Mouse (Mus musculus) testis, adult 2 months (tissue): Measurements from ENCODE around the gene Ppp1r12c.
"Not testable (repeated sequence)": the region's sequence is repeated elsewhere in the genome, so short reads cannot be mapped to it uniquely, and the experiment has no call there.

Experiments
- CTCF ChIP-seq: fragments of 200-500 bp; IDR thresholded peaks from 2 replicates; pipeline ENCODE4 v1.5.1; 2012; ENCODE audit warnings: low read depth, mild to moderate bottlenecking, inconsistent platforms, low read length, moderate library complexity; ENCODE audit not compliant: control insufficient read depth, insufficient read depth, insufficient replicate concordance
- POLR2A ChIP-seq: fragments of 200-500 bp; IDR thresholded peaks from 2 replicates; pipeline ENCODE4 v1.6.1; 2012; ENCODE audit warnings: low read depth, mild to moderate bottlenecking, inconsistent platforms, low read length, moderate library complexity; ENCODE audit not compliant: control insufficient read depth

DNA sequence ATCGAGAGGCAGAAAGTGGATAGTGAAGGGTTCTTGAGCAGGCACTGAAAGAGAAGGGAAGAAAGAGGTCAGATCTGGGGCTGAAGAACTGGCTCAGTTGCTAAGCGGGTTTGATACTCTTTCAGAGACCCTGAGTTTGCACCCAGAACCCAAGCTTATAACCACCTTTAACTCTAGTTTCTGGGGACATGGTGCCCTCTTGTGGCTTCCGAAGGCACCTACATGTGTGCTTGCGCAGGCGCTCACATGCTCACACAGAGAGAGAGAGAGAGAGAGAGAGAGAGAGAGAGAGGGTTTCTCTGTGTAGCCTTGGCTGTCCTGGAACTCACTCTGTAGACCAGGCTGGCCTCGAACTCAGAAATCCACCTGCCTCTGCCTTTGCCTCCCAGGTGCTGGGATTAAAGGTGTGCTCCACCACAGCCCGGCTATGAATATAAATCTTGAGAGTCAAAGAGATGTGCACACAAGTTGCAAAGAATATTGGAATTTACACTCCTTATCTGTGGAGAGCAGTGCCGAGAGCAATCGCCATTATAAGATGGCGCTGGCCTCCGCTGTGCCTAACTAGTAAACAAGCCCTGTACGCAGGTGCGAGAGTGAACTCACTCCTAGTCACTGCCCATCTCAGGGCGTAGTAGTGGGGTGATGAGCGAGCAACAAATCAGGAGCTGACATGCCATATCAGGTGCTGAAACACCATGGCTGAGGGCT is 22.9 kb upstream of the Ppp1r12c start, which contains the start of gene Tnni3:
- not testable (repeated sequence) for TF ChIP-seq POLR2A
- peak; percentile 47; the same call in 1 of the 2 replicates for TF ChIP-seq CTCF
